Mouse (Mus musculus) heart, adult 2 months (tissue): Measurements from ENCODE around the gene Syde1. TPM values are rescaled to one million over a fixed set of nuclear protein-coding genes. Genes with fewer than 3 reads are reported as not detected.

ENCODE experiments used
- DNase-seq, 2 experiments: peaks; one replicate each; pipeline ENCODE4 v3.0.0; 2021
- H3K27ac ChIP-seq: fragments of 200-600 bp; 2 replicates; pipeline ENCODE4 v1.8.1; 2022
- H3K27me3 ChIP-seq: fragments of 200-500 bp; 2 replicates; pipeline ENCODE4 v1.6.1; 2012; ENCODE audit warnings: mild to moderate bottlenecking, low read length, inconsistent platforms, mixed read lengths; ENCODE audit not compliant: control insufficient read depth, insufficient read depth
- H3K36me3 ChIP-seq: fragments of 200-500 bp; 2 replicates; pipeline ENCODE4 v1.6.1; 2012; ENCODE audit warnings: low read length, inconsistent platforms; ENCODE audit not compliant: control insufficient read depth, insufficient read depth
- H3K4me1 ChIP-seq: fragments of 200-500 bp; 2 replicates; pipeline ENCODE4 v1.6.1; 2011; ENCODE audit warnings: low read length; ENCODE audit not compliant: control insufficient read depth, insufficient read depth
- H3K4me3 ChIP-seq: fragments of 200-600 bp; 2 replicates; pipeline ENCODE4 v1.8.1; 2022
- H3K79me2 ChIP-seq: fragments of 200-500 bp; replicated peaks from 2 replicates; pipeline ENCODE4 v1.6.1; 2012; ENCODE audit warnings: mild to moderate bottlenecking, inconsistent platforms, low read length, moderate library complexity, mixed read lengths; ENCODE audit not compliant: control insufficient read depth, insufficient read depth
- H3K9ac ChIP-seq: fragments of 200-500 bp; 2 replicates; pipeline ENCODE4 v1.6.1; 2012; ENCODE audit warnings: low read depth, mild to moderate bottlenecking, control low read depth, inconsistent platforms, low read length, mixed read lengths
- CTCF ChIP-seq: fragments of 200-600 bp; IDR thresholded peaks from 2 replicates; pipeline ENCODE4 v1.8.1; 2022; ENCODE audit warnings: antibody characterized with exemption, mild to moderate bottlenecking, moderate library complexity
- EP300 ChIP-seq: fragments of 200-500 bp; IDR thresholded peaks from 2 replicates; pipeline ENCODE4 v1.6.1; 2011; ENCODE audit warnings: low read depth, low read length, control low read depth; ENCODE audit not compliant: insufficient read depth
- POLR2A ChIP-seq: fragments of 200-500 bp; IDR thresholded peaks from 2 replicates; pipeline ENCODE4 v1.6.1; 2011; ENCODE audit warnings: mild to moderate bottlenecking, low read depth, low read length, control low read depth; ENCODE audit not compliant: insufficient read depth
- WGBS: fragments of 180-500 bp; shearing (Covaris S2); methylation state at CpG from one replicate; pipeline ENCODE4 v1.1.7; 2018; 5-methylcytosine and 5-hydroxymethylcytosine counted together
- intact Hi-C: fragments of 180-260 bp; cut with DNase I; formaldehyde crosslinking; loops from one replicate; pipeline ENCODE4 v1.15.1; 2025
- polyA plus RNA-seq: library from polyadenylated mRNA; depleted of rRNA; stranded (reverse); fragments of >200 nt; gene quantifications from 2 replicates; pipeline ENCODE4 v1.2.3, GENCODE M21; 2012; rRNA removed
- total RNA-seq, 2 experiments: library from RNA; stranded (reverse); gene quantifications; 2 replicates each; pipeline ENCODE4 v1.2.3; 2021

The Syde1 gene
- total and polyA plus RNA-seq, 3 experiments = 12.3 to 17.4 (median 12.3) TPM

GRCm38 (mm10) chr10:78569191-78569590 is 22.6 kb downstream of the Syde1 start:
- H3K9ac ChIP-seq = no peak overlapping the region
- no peak for DNase-seq
- H3K36me3 ChIP-seq = no peaks in the 10 kb centered on the region
- no peaks in the 10 kb centered on the region for H3K27me3 ChIP-seq
- no peaks in the 10 kb centered on the region for H3K79me2 ChIP-seq
- no peak overlapping the region for H3K4me3 ChIP-seq
- H3K4me1 ChIP-seq = no peaks in the 10 kb centered on the region
- no peak overlapping the region for H3K27ac ChIP-seq
- intact Hi-C loops = no loop called here
- 63% methylated on average over 3 of the region's 3 CpGs for WGBS
- TF ChIP-seq POLR2A = no peak
- TF ChIP-seq EP300 = no peak
- TF ChIP-seq CTCF = no peak

GRCm38 (mm10) chr10:78565070-78565469 is 26.7 kb downstream of the Syde1 start:
- WGBS = 56% methylated on average over 1 of the region's 1 CpGs
- H3K4me1 ChIP-seq = no peaks in the 10 kb centered on the region
- intact Hi-C loops = no loop called here
- no peak overlapping the region for H3K9ac ChIP-seq
- no peak overlapping the region for H3K27ac ChIP-seq
- H3K36me3 ChIP-seq = no peaks in the 10 kb centered on the region
- TF ChIP-seq POLR2A = no peak
- TF ChIP-seq CTCF = no peak
- TF ChIP-seq EP300 = no peak
- H3K27me3 ChIP-seq = no peaks in the 10 kb centered on the region
- no peak for DNase-seq
- H3K4me3 ChIP-seq = no peak overlapping the region
- no peaks in the 10 kb centered on the region for H3K79me2 ChIP-seq

GRCm38 (mm10) chr10:78540943-78541342 is 50.8 kb downstream of the Syde1 start:
- Histone ChIP-seq H3K27me3 (no peaks in the 10 kb centered on the region), H3K9ac (no peak overlapping the region), H3K4me1 (no peaks in the 10 kb centered on the region), H3K27ac (no peak overlapping the region), H3K36me3 (no peaks in the 10 kb centered on the region), H3K79me2 (no peaks in the 10 kb centered on the region), H3K4me3 (no peak overlapping the region)
- TF ChIP-seq CTCF = peak; percentile 64
- no peak for TF ChIP-seq POLR2A
- no peak for TF ChIP-seq EP300
- intact Hi-C loops = loop anchor here (2.0 kb wide), 1 partner anchor 64 kb away; no protein-coding TSS in a partner anchor
- DNase-seq = no peak
- WGBS = 45% methylated on average over 2 of the region's 2 CpGs

Other genes with a start within 250 kb of the Syde1 start
- 100 to 1,000 TPM; 209 to 232 TPM for gene Agpat3, start 239.5 kb downstream of the Syde1 start, total RNA-seq
- gene Agpat3, start 239.5 kb downstream of the Syde1 start, polyA plus RNA-seq = 286 and 366 TPM in 2 replicates
- gene Rrp1, start 178.9 kb downstream of the Syde1 start, total RNA-seq = 10 to 100 TPM; 88.8 to 94.4 TPM
- 51.3 and 91.5 TPM in 2 replicates for gene Rrp1, start 178.9 kb downstream of the Syde1 start, polyA plus RNA-seq
- 10 to 100 TPM; 23.0 to 25.1 TPM for gene Cstb, start 166.3 kb downstream of the Syde1 start, total RNA-seq
- gene Cstb, start 166.3 kb downstream of the Syde1 start, polyA plus RNA-seq = 21.4 and 25.2 TPM in 2 replicates
- gene Pdxk, start 127.0 kb downstream of the Syde1 start, total RNA-seq = 10 to 100 TPM; 12.1 to 12.4 TPM
- 10.1 and 14.2 TPM in 2 replicates for gene Pdxk, start 127.0 kb downstream of the Syde1 start, polyA plus RNA-seq
- gene Olfr1358, start 74.5 kb downstream of the Syde1 start, total RNA-seq = not detected
- gene Olfr1358, start 74.5 kb downstream of the Syde1 start, polyA plus RNA-seq = not detected in 2 replicates
- 10 to 100 TPM; 35.4 to 48.4 TPM for gene Ilvbl, start 17.6 kb downstream of the Syde1 start, total RNA-seq
- gene Ilvbl, start 17.6 kb downstream of the Syde1 start, polyA plus RNA-seq = 39.9 and 49.3 TPM in 2 replicates
- not detected for gene Olfr1357, start 26.1 kb upstream of the Syde1 start, total RNA-seq
- not detected in 2 replicates for gene Olfr1357, start 26.1 kb upstream of the Syde1 start, polyA plus RNA-seq
- not detected for gene Casp14, start 126.3 kb upstream of the Syde1 start, total RNA-seq
- not detected in 2 replicates for gene Casp14, start 126.3 kb upstream of the Syde1 start, polyA plus RNA-seq
- not detected for gene Ccdc105, start 161.1 kb upstream of the Syde1 start, total RNA-seq
- gene Ccdc105, start 161.1 kb upstream of the Syde1 start, polyA plus RNA-seq = not detected in 2 replicates
- gene Slc1a6, start 188.5 kb upstream of the Syde1 start, total RNA-seq = not detected
- gene Slc1a6, start 188.5 kb upstream of the Syde1 start, polyA plus RNA-seq = 0.04 and 0.15 TPM in 2 replicates